Mouse (Mus musculus) myocyte (in vitro differentiated cells): ENCODE measurements around the gene Adgre5. TPM values are rescaled to one million over a fixed set of nuclear protein-coding genes. Genes with fewer than 3 reads are reported as not detected.

Experiments used
- H3K27me3 ChIP-seq: one replicate; pipeline ENCODE4 v1.6.1; 2011; ENCODE audit not compliant: control insufficient read depth, insufficient read depth, insufficient read length
- H3K36me3 ChIP-seq: one replicate; pipeline ENCODE4 v1.6.1; 2011; ENCODE audit not compliant: control insufficient read depth, insufficient read depth
- H3K4me2 ChIP-seq: one replicate; pipeline ENCODE4 v1.6.1; 2011; ENCODE audit warnings: low read depth, control low read depth
- H3K4me3 ChIP-seq: one replicate; pipeline ENCODE4 v1.5.1; 2011; ENCODE audit warnings: mild to moderate bottlenecking, control low read depth, moderate library complexity
- H3K79me2 ChIP-seq: one replicate; pipeline ENCODE4 v1.6.1; 2011; ENCODE audit not compliant: control insufficient read depth, insufficient read depth
- H3ac ChIP-seq: one replicate; pipeline ENCODE4 v1.6.1; 2011; ENCODE audit not compliant: control insufficient read depth, insufficient read length
- CEBPB ChIP-seq: IDR thresholded peaks from 2 replicates; pipeline ENCODE4 v1.6.1; 2011; ENCODE audit warnings: mild to moderate bottlenecking, moderate library complexity; ENCODE audit not compliant: poor library complexity, insufficient read depth, severe bottlenecking
- E2F4 ChIP-seq: IDR thresholded peaks from one replicate; pipeline ENCODE4 v1.6.1; 2011; ENCODE audit warnings: mild to moderate bottlenecking, control low read depth, moderate library complexity; ENCODE audit not compliant: insufficient read depth
- MAX ChIP-seq: IDR thresholded peaks from one replicate; pipeline ENCODE4 v1.6.1; 2011; ENCODE audit warnings: low read depth, mild to moderate bottlenecking, control low read depth
- MYOD1 ChIP-seq, 3 experiments: IDR thresholded peaks; one replicate each; pipeline ENCODE4 v1.6.1; 2011; ENCODE audit warnings: control low read depth in 2 of 3, low read depth in 2 of 3, mild to moderate bottlenecking in 2 of 3, moderate library complexity in 1 of 3; ENCODE audit not compliant: insufficient read length in 2 of 3, control insufficient read depth in 1 of 3
- MYOG ChIP-seq, 3 experiments: IDR thresholded peaks; one replicate each; pipeline ENCODE4 v1.6.1; 2011; ENCODE audit warnings: control low read depth in 2 of 3, low read depth in 2 of 3, mild to moderate bottlenecking in 2 of 3; ENCODE audit not compliant: insufficient read length in 2 of 3, control insufficient read depth in 1 of 3, insufficient read depth in 1 of 3
- POLR2A ChIP-seq: IDR thresholded peaks from one replicate; pipeline ENCODE4 v1.6.1; 2011; ENCODE audit warnings: low read depth, mild to moderate bottlenecking, control low read depth, moderate library complexity; ENCODE audit not compliant: insufficient read length
- POLR2AphosphoS2 ChIP-seq: IDR thresholded peaks from one replicate; pipeline ENCODE4 v1.6.1; 2011; ENCODE audit warnings: low read depth, control low read depth; ENCODE audit not compliant: insufficient read length
- REST ChIP-seq: IDR thresholded peaks from one replicate; pipeline ENCODE4 v1.6.1; 2011; ENCODE audit warnings: mild to moderate bottlenecking, control low read depth, moderate library complexity; ENCODE audit not compliant: insufficient read depth, insufficient read length
- SRF ChIP-seq: IDR thresholded peaks from one replicate; pipeline ENCODE4 v1.6.1; 2011; ENCODE audit warnings: low read depth; ENCODE audit not compliant: control insufficient read depth, insufficient read length
- TCF12 ChIP-seq: IDR thresholded peaks from one replicate; pipeline ENCODE4 v1.6.1; 2011; ENCODE audit warnings: mild to moderate bottlenecking, control low read depth; ENCODE audit not compliant: poor library complexity, insufficient read depth, severe bottlenecking
- TCF3 ChIP-seq: IDR thresholded peaks from one replicate; pipeline ENCODE4 v1.6.1; 2011; ENCODE audit warnings: low read depth, control low read depth; ENCODE audit not compliant: insufficient read length
- USF1 ChIP-seq: IDR thresholded peaks from one replicate; pipeline ENCODE4 v1.6.1; 2011; ENCODE audit warnings: low read depth, mild to moderate bottlenecking, control low read depth, moderate library complexity
- polyA plus RNA-seq: library from polyadenylated mRNA; unstranded; fragments of >200 nt; fragmentation: generic; extraction: Trizol; gene quantifications from one replicate; pipeline ENCODE4 v1.2.1, GENCODE M21; 2012; ENCODE audit warnings: missing spikeins

Adgre5 gene
- polyA plus RNA-seq, 1 experiment: 137 TPM

- Histone ChIP-seq H3K4me2 (peak overlapping the region; percentile 79), H3ac (no peak overlapping the region), H3K36me3 (no peaks in the 10 kb centered on the region), H3K79me2 (no peaks in the 10 kb centered on the region), H3K27me3 (no peaks in the 10 kb centered on the region), H3K4me3 (peak overlapping the region; percentile 49)
- TF ChIP-seq MYOG (IDR thresholded peaks at IDR 0.05; ENCODE audit: control insufficient read depth in 1 of 3, insufficient read depth in 1 of 3, insufficient read length in 2 of 3, low read depth in 2 of 3): no peak
- TF ChIP-seq TCF12: no peak
- no peak for TF ChIP-seq POLR2A
- TF ChIP-seq TCF3: no peak
- TF ChIP-seq USF1: no peak
Observed at GRCm38 (mm10) chr8:83699566-83699965, 41.6 kb downstream of the Adgre5 start.

DNA sequence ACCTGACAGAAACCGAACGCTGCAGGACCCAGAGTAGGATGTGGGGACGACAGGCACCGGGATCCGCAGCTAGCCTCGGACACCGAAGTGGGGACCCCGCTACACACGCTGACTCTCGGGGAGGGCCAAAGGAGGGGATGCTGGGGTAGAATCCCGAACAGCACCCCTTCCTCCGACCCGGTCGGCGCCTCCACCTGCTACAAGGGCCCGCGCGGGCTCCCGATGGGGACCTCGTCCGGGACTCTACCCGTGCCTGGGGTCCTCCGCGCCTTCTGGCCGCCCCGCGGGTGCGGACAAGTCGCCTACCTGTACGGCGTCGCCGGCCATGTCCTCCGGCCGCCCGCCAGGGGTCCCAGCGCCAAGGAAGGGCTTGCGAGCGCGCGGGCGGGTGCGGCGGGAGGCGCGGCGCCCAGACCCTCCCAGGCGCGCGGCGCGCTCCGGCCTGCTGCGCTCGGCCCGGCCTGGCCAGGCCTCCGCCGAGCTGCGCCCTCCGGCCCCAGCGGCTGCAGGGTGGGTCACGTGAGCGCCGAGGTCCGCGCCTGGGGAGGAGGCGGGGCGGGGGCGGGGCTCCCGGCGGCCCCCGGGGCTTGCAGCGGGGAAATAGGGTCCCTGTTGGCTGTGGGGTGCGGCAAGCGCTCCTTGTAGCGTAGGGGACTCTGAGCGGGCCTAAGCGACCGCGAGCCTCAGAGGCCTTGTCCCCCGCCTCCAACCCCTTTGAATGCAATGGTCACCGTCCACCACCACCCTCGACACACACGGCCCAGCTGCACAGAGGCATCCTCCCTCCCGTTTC is 42.3 kb downstream of the Adgre5 start, which contains the start of gene Pkn1:
Gene Pkn1 (minus strand): TSS at position 519 of the 793 bp plus-strand sequence.
- no peaks in the 10 kb centered on the region for H3K36me3 ChIP-seq
- peak within 1 kb of the TSS; percentile 97 for H3K4me2 ChIP-seq
- no peaks in the 10 kb centered on the region for H3K27me3 ChIP-seq
- TF ChIP-seq MYOD1 (IDR thresholded peaks at IDR 0.05; ENCODE audit: control insufficient read depth in 1 of 3, insufficient read length in 2 of 3, low read depth in 2 of 3): peak in 1 of 3 experiments; percentile 4
- no peak for TF ChIP-seq TCF12
- TF ChIP-seq POLR2AphosphoS2: peak; percentile 58
- no peak for TF ChIP-seq SRF
- no peak for TF ChIP-seq CEBPB
- TF ChIP-seq MAX: no peak
- TF ChIP-seq MYOG (IDR thresholded peaks at IDR 0.05; ENCODE audit: control insufficient read depth in 1 of 3, insufficient read depth in 1 of 3, insufficient read length in 2 of 3, low read depth in 2 of 3): no peak
- TF ChIP-seq TCF3: no peak
- peak; percentile 69 for TF ChIP-seq USF1
- no peak for TF ChIP-seq E2F4
- TF ChIP-seq REST: no peak
- peak; percentile 90 for TF ChIP-seq POLR2A
- peak within 1 kb of the TSS; percentile 49 for H3K4me3 ChIP-seq
- no peaks in the 10 kb centered on the region for H3K79me2 ChIP-seq
- H3ac ChIP-seq: peak within 1 kb of the TSS; percentile 10

DNA sequence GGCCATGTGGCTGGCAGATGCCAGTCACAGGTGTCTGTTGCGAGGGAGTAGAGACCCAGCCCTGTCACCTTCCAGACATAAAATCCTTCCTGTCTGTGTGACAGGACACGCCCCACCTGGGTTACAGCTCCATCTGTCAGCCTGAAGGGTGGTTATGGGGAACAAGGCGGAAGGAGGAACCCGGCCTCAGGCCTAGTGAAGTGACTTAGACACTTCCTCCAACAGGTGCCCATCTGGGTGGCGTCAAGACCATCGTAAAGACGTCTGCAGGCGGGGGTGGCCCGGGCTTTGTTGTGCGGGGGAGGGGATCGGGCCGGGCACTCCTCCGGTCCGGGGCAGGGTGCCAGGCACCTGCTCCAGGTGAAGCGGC is 42.9 kb downstream of the Adgre5 start:
- no peaks in the 10 kb centered on the region for H3K36me3 ChIP-seq
- H3K4me2 ChIP-seq: peak overlapping the region; percentile 97
- no peaks in the 10 kb centered on the region for H3K27me3 ChIP-seq
- H3K4me3 ChIP-seq: peak overlapping the region; percentile 49
- H3ac ChIP-seq: peak overlapping the region; percentile 10
- no peaks in the 10 kb centered on the region for H3K79me2 ChIP-seq
- TF ChIP-seq TCF3 (no peak), USF1 (no peak), REST (no peak), TCF12 (no peak)

DNA sequence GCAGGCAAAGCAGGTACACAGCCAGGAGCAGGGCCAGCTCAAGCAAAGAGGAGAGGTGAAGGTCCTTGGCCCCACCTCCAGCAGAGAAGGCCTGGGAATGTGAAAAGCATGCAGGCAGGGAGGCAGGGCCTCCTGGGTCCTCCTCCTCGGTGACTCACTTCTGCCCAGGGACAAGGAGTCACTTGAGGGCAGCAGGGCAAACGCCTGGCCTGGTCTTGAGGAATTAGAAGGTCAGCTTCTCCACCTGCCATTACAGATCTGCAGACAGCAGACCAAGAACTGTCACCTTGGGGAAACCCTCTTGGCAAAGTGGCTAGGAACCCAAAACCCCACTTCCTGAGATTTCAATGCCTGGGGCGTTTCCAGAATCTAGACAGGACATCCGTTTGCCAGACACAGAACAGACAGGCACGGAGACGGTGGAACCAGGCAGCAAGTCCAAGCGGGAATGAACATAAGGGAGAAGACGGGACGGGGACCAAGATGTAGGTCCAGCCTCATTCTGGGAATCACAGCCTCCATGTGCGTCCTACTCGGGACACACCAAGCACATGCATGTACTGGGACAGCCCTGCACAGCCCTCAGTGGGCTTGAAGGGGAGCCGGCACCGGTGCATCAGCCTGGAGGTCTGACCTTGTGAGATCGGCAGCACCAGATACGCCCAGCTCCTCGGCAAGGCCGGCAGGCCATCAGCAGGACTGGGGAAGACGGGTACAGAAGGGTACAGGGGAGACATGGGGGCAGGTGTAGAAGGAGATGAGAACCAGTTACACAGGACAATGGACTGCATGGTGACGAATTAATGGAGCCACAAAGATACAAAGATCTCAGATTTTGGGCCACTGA is 43.5 kb downstream of the Adgre5 start:
- peak overlapping the region; percentile 10 for H3ac ChIP-seq
- peak overlapping the region; percentile 49 for H3K4me3 ChIP-seq
- peak overlapping the region; percentile 97 for H3K4me2 ChIP-seq
- no peaks in the 10 kb centered on the region for H3K27me3 ChIP-seq
- TF ChIP-seq MAX: no peak
- no peak for TF ChIP-seq REST
- TF ChIP-seq MYOG (IDR thresholded peaks at IDR 0.05; ENCODE audit: control insufficient read depth in 1 of 3, insufficient read depth in 1 of 3, insufficient read length in 2 of 3, low read depth in 2 of 3): peak in 1 of 3 experiments; percentile 32
- TF ChIP-seq CEBPB: no peak
- TF ChIP-seq USF1: no peak
- peak; percentile 16 to 69 (median 43) for TF ChIP-seq MYOD1 (IDR thresholded peaks at IDR 0.05; ENCODE audit: control insufficient read depth in 1 of 3, insufficient read length in 2 of 3, low read depth in 2 of 3)
- no peak for TF ChIP-seq POLR2AphosphoS2
- TF ChIP-seq SRF: no peak
- no peak for TF ChIP-seq TCF3
- no peak for TF ChIP-seq E2F4
- TF ChIP-seq POLR2A: peak; percentile 30
- H3K36me3 ChIP-seq: no peaks in the 10 kb centered on the region
- no peaks in the 10 kb centered on the region for H3K79me2 ChIP-seq
